Mouse (Mus musculus): ENCODE measurements around the gene Cdyl.

GRCm38 (mm10) chr13:35880555-35881046 is 221.0 kb downstream of the Cdyl start:
- TF ChIP-seq CTCF (IDR thresholded peaks at IDR 0.05; ENCODE audit: extremely low read depth, insufficient read depth, low read length): no peak
- no peak for TF ChIP-seq POLR2A (IDR thresholded peaks at IDR 0.05; ENCODE audit: extremely low read depth, insufficient read depth, low read length)

Measured in cortical plate, adult 2 months (tissue).